Mouse (Mus musculus) hindbrain, embryonic 16.5 days (tissue): ENCODE data around the gene Dnaaf2. TPM values are rescaled to one million over a fixed set of nuclear protein-coding genes. Genes with fewer than 3 reads are reported as not detected.

Source experiments
- ATAC-seq: fragments of 200-750 bp; cut with Nextera tagmentation; 2 replicates; pipeline ENCODE4 v1.8.0; 2017; ENCODE audit warnings: moderate TSS enrichment, moderate library complexity
- H3K27ac ChIP-seq: fragments of 300-500 bp; sonication (generic); 2 replicates; pipeline ENCODE4 v1.5.1; 2014; ENCODE audit warnings: low read depth, mild to moderate bottlenecking, control low read depth, low read length, moderate library complexity
- H3K27me3 ChIP-seq: fragments of 300-500 bp; sonication (generic); replicated peaks from 2 replicates; pipeline ENCODE4 v1.6.1; 2014; ENCODE audit warnings: low read length; ENCODE audit not compliant: control insufficient read depth, insufficient read depth
- H3K36me3 ChIP-seq: fragments of 300-500 bp; sonication (generic); 2 replicates; pipeline ENCODE4 v1.6.1; 2014; ENCODE audit warnings: mild to moderate bottlenecking, low read length, moderate library complexity, mixed read lengths; ENCODE audit not compliant: control insufficient read depth, insufficient read depth
- H3K4me1 ChIP-seq: fragments of 300-500 bp; sonication (generic); 2 replicates; pipeline ENCODE4 v1.6.1; 2014; ENCODE audit warnings: low read depth, low read length; ENCODE audit not compliant: control insufficient read depth, insufficient read depth
- H3K4me2 ChIP-seq: fragments of 300-500 bp; sonication (generic); 2 replicates; pipeline ENCODE4 v1.6.1; 2014; ENCODE audit warnings: mild to moderate bottlenecking, low read length, control low read depth, moderate library complexity
- H3K4me3 ChIP-seq: fragments of 300-500 bp; sonication (generic); 2 replicates; pipeline ENCODE4 v1.5.1; 2014; ENCODE audit warnings: mild to moderate bottlenecking, low read length, control low read depth, moderate library complexity
- H3K9ac ChIP-seq: fragments of 300-500 bp; sonication (generic); 2 replicates; pipeline ENCODE4 v1.6.1; 2014; ENCODE audit warnings: low read depth, mild to moderate bottlenecking, control low read depth, low read length, moderate library complexity
- H3K9me3 ChIP-seq: fragments of 300-500 bp; sonication (generic); 2 replicates; pipeline ENCODE4 v1.6.1; 2014; ENCODE audit warnings: mild to moderate bottlenecking, low read length, moderate library complexity; ENCODE audit not compliant: control insufficient read depth
- WGBS: fragments of 180-500 bp; shearing (Covaris S2); extraction: QIAGEN DNeasy Blood & Tissue Kit; methylation state at CpG from one replicate; pipeline ENCODE4 v1.1.7; 2014; 5-methylcytosine and 5-hydroxymethylcytosine counted together
- polyA plus RNA-seq: library from polyadenylated mRNA; unstranded; fragments of >200 nt; fragmentation: Nextera tagmentation; extraction: Ambion mirVana; gene quantifications from 2 replicates; pipeline ENCODE4 v1.2.1, GENCODE M21; 2015

The Dnaaf2 gene
- polyA plus RNA-seq, 1 experiment from 2014 or later = 6.8 TPM

GRCm38 (mm10) chr12:69216587-69216986 is 18.4 kb upstream of the Dnaaf2 start:
- no peaks in the 10 kb centered on the region for H3K9me3 ChIP-seq
- no peaks in the 10 kb centered on the region for H3K4me1 ChIP-seq
- 94% methylated on average over 7 of the region's 7 CpGs for WGBS
- no peaks in the 10 kb centered on the region for H3K36me3 ChIP-seq
- no peak overlapping the region for H3K9ac ChIP-seq
- ATAC-seq = no peak
- H3K4me3 ChIP-seq = no peak overlapping the region
- H3K27ac ChIP-seq = no peak overlapping the region
- H3K27me3 ChIP-seq = no peaks in the 10 kb centered on the region
- H3K4me2 ChIP-seq = no peak overlapping the region

GRCm38 (mm10) chr12:69215000-69215785 is 17.0 kb upstream of the Dnaaf2 start:
- Histone ChIP-seq H3K4me2 (no peak overlapping the region), H3K36me3 (no peaks in the 10 kb centered on the region), H3K27me3 (no peaks in the 10 kb centered on the region), H3K4me1 (no peaks in the 10 kb centered on the region), H3K9me3 (no peaks in the 10 kb centered on the region), H3K9ac (no peak overlapping the region), H3K4me3 (no peak overlapping the region), H3K27ac (no peak overlapping the region)
- WGBS = 82% methylated on average over 3 of the region's 3 CpGs
- no peak for ATAC-seq

GRCm38 (mm10) chr12:69214393-69214792 is 16.2 kb upstream of the Dnaaf2 start:
- ATAC-seq = no peak
- Histone ChIP-seq H3K4me1 (no peaks in the 10 kb centered on the region), H3K27me3 (no peaks in the 10 kb centered on the region), H3K4me2 (no peak overlapping the region), H3K4me3 (no peak overlapping the region), H3K36me3 (no peaks in the 10 kb centered on the region), H3K27ac (no peak overlapping the region), H3K9me3 (no peaks in the 10 kb centered on the region), H3K9ac (no peak overlapping the region)
- 94% methylated on average over 7 of the region's 7 CpGs for WGBS

- Histone ChIP-seq H3K9me3 (no peaks in the 10 kb centered on the region), H3K4me1 (no peaks in the 10 kb centered on the region), H3K36me3 (no peaks in the 10 kb centered on the region), H3K4me2 (no peak overlapping the region), H3K9ac (no peak overlapping the region), H3K4me3 (no peak overlapping the region), H3K27ac (no peak overlapping the region), H3K27me3 (no peaks in the 10 kb centered on the region)
- WGBS = 94% methylated on average over 13 of the region's 13 CpGs
- no peak for ATAC-seq
Observed at GRCm38 (mm10) chr12:69213186-69213777, 15.1 kb upstream of the Dnaaf2 start.

- Histone ChIP-seq H3K4me1 (no peaks in the 10 kb centered on the region), H3K27me3 (no peaks in the 10 kb centered on the region), H3K9ac (no peak overlapping the region), H3K36me3 (no peaks in the 10 kb centered on the region), H3K9me3 (no peaks in the 10 kb centered on the region), H3K4me3 (no peak overlapping the region), H3K4me2 (no peak overlapping the region), H3K27ac (no peak overlapping the region)
- ATAC-seq = no peak
- WGBS = 81% methylated on average over 5 of the region's 5 CpGs
Observed at GRCm38 (mm10) chr12:69211057-69211456, 12.8 kb upstream of the Dnaaf2 start.

- H3K36me3 ChIP-seq = no peaks in the 10 kb centered on the region
- 91% methylated on average over 18 of the region's 18 CpGs for WGBS
- H3K4me3 ChIP-seq = no peak overlapping the region
- H3K4me1 ChIP-seq = no peaks in the 10 kb centered on the region
- no peak overlapping the region for H3K27ac ChIP-seq
- H3K9ac ChIP-seq = no peak overlapping the region
- H3K9me3 ChIP-seq = no peaks in the 10 kb centered on the region
- no peak for ATAC-seq
- H3K4me2 ChIP-seq = no peak overlapping the region
- no peaks in the 10 kb centered on the region for H3K27me3 ChIP-seq
Observed at GRCm38 (mm10) chr12:69210056-69210979, 12.1 kb upstream of the Dnaaf2 start.

GRCm38 (mm10) chr12:69208520-69208919 is 10.3 kb upstream of the Dnaaf2 start:
- H3K4me1 ChIP-seq = 0 out of 2 replicates have a peak, but pooled peaks cover 3% of the 10 kb centered on the region
- no peak overlapping the region for H3K4me3 ChIP-seq
- H3K4me2 ChIP-seq = no peak overlapping the region
- no peak overlapping the region for H3K9ac ChIP-seq
- no peaks in the 10 kb centered on the region for H3K36me3 ChIP-seq
- no peak for ATAC-seq
- no peaks in the 10 kb centered on the region for H3K9me3 ChIP-seq
- no peak overlapping the region for H3K27ac ChIP-seq
- WGBS = 92% methylated on average over 2 of the region's 2 CpGs
- H3K27me3 ChIP-seq = no peaks in the 10 kb centered on the region

- ATAC-seq = no peak
- WGBS = 97% methylated on average over 7 of the region's 7 CpGs
Observed at GRCm38 (mm10) chr12:69207926-69208325, 9.7 kb upstream of the Dnaaf2 start.

GRCm38 (mm10) chr12:69207396-69207795 is 9.2 kb upstream of the Dnaaf2 start:
- WGBS = 94% methylated on average over 8 of the region's 8 CpGs
- Histone ChIP-seq H3K9me3 (no peaks in the 10 kb centered on the region), H3K4me3 (no peak overlapping the region), H3K27me3 (no peaks in the 10 kb centered on the region), H3K9ac (no peak overlapping the region), H3K4me2 (no peak overlapping the region), H3K36me3 (no peaks in the 10 kb centered on the region), H3K4me1 (0 out of 2 replicates have a peak, but pooled peaks cover 3% of the 10 kb centered on the region), H3K27ac (no peak overlapping the region)
- ATAC-seq = no peak

More at GRCm38 (mm10) chr12:69207926-69208325, 9.7 kb upstream of the Dnaaf2 start:
- H3K36me3 ChIP-seq = no peaks in the 10 kb centered on the region
- H3K4me3 ChIP-seq = no peak overlapping the region
- H3K27ac ChIP-seq = no peak overlapping the region
- no peak overlapping the region for H3K9ac ChIP-seq
- 0 out of 2 replicates have a peak, but pooled peaks cover 3% of the 10 kb centered on the region for H3K4me1 ChIP-seq
- H3K9me3 ChIP-seq = no peaks in the 10 kb centered on the region
- H3K4me2 ChIP-seq = no peak overlapping the region
- H3K27me3 ChIP-seq = no peaks in the 10 kb centered on the region
